Mouse (Mus musculus) lung, adult 2 months (tissue): ENCODE data around the gene Slc38a3. TPM values are rescaled to one million over a fixed set of nuclear protein-coding genes. Genes with fewer than 3 reads are reported as not detected.
A peak's percentile ranks its signal among the peaks of the same experiment; 100 is the strongest.

Experiments
- DNase-seq: peaks from one replicate; pipeline ENCODE4 v3.0.0; 2022
- H3K4me1 ChIP-seq: fragments of 200-500 bp; 2 replicates; pipeline ENCODE4 v1.6.1; 2011; ENCODE audit warnings: low read length; ENCODE audit not compliant: control insufficient read depth, insufficient read depth
- H3K4me3 ChIP-seq: fragments of 200-500 bp; replicated peaks from 2 replicates; pipeline ENCODE3; 2011; ENCODE audit warnings: low read depth, mild to moderate bottlenecking, control low read depth, low read length; ENCODE audit errors: extremely low read depth
- CTCF ChIP-seq: fragments of 200-500 bp; IDR thresholded peaks from 2 replicates; pipeline ENCODE4 v1.5.1; 2011; ENCODE audit warnings: mild to moderate bottlenecking, low read length, control low read depth; ENCODE audit not compliant: insufficient read depth
- POLR2A ChIP-seq: fragments of 200-500 bp; IDR thresholded peaks from 2 replicates; pipeline ENCODE4 v1.6.1; 2011; ENCODE audit warnings: low read depth, mild to moderate bottlenecking, control low read depth, low read length, borderline replicate concordance; ENCODE audit errors: extremely low read depth
- WGBS: fragments of 180-500 bp; shearing (Covaris S2); methylation state at CpG from one replicate; pipeline ENCODE4 v1.1.7; 2018; 5-methylcytosine and 5-hydroxymethylcytosine counted together
- polyA plus RNA-seq: library from polyadenylated mRNA; depleted of rRNA; stranded (reverse); fragments of >200 nt; gene quantifications from 2 replicates; pipeline ENCODE4 v1.2.3, GENCODE M21; 2012

Gene Slc38a3
- polyA plus RNA-seq, 1 experiment: 16.1 TPM

GRCm38 (mm10) chr9:107650708-107651481 lies 18.4 kb downstream of the Slc38a3 start:
- 52% methylated on average over 12 of the region's 12 CpGs for WGBS
- no peak for DNase-seq

GRCm38 (mm10) chr9:107650225-107650624 lies 19.1 kb downstream of the Slc38a3 start:
- no peak for DNase-seq
- Histone ChIP-seq H3K4me1 (peaks cover 3% of the 10 kb centered on the region; the same call in 1 of the 2 replicates), H3K4me3 (no peak overlapping the region)
- 71% methylated on average over 7 of the region's 7 CpGs for WGBS
- TF ChIP-seq POLR2A (no peak), CTCF (no peak)

More at GRCm38 (mm10) chr9:107650708-107651481, 18.4 kb downstream of the Slc38a3 start:
- no peak for TF ChIP-seq CTCF
- TF ChIP-seq POLR2A: no peak
- Histone ChIP-seq H3K4me3 (no peak overlapping the region), H3K4me1 (no peaks in the 10 kb centered on the region)

DNA sequence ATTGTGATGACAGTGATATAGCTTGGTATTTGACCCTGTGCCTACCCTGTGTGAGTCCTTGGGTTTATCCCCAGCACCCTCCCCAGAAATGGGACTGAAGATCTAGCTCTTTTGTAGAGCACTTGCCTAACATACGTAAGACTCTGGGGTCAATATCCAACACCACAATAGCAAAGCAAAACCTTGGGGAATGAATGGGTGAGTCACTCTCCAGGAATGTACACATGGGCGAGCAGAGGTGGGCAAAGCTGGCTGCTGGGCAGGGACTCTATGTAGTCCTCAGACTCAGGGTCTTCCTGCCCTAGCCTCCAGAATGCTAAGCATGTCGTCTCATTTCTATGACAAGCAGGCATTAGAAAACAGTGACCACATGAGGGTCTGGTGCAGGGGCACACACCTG lies 20.6 kb downstream of the Slc38a3 start:
- WGBS: 56% methylated on average over 3 of the region's 3 CpGs
- Histone ChIP-seq H3K4me1 (peaks cover 8% of the 10 kb centered on the region), H3K4me3 (no peak overlapping the region)
- DNase-seq: no peak
- TF ChIP-seq CTCF (no peak), POLR2A (no peak)

DNA sequence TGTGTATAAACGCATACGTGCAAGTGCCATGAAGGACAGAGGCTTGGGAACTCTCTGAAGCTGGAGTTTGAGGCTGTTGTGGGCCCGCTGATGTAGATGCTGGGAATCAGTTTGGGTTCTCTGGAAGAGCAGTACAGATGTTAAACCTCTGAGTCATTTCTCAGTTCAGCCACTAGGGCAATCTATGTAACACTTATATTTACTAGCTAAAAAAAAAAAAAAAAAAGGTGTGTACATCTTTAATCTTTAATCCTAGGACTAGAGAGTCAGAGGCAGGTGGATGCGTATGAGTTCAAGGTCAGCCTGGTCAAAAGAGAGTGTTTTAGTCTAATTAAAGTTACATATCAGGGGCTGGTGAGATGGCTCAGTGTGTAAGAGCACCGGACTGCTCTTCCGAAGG lies 22.4 kb downstream of the Slc38a3 start:
- 85% methylated on average over 6 of the region's 6 CpGs for WGBS
- TF ChIP-seq CTCF (no peak), POLR2A (no peak)
- peaks cover 8% of the 10 kb centered on the region for H3K4me1 ChIP-seq
- no peak overlapping the region for H3K4me3 ChIP-seq
- DNase-seq: no peak

- TF ChIP-seq POLR2A: no peak
- peak; percentile 71 for TF ChIP-seq CTCF
- WGBS: 16% methylated on average over 5 of the region's 5 CpGs
These were observed 23.8 kb downstream of the Slc38a3 start for GRCm38 (mm10) chr9:107645577-107645976.

DNA sequence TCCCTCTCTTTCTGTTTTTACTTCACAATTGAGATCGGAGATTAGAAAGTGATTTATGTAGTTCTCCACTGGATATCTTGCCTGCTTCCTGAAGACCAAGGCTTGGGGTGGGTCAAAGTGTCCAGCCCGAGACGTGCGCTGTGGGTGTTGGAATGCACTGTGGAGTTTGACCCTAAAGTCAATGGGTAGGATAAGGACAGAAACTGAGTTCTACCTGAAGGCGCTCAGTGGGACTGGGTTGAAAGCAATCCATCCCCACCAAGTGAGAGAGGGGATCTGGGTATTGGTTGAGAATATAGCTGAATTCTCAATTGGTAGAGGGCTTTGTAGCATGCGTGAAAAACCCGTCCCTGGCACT lies 24.2 kb downstream of the Slc38a3 start:
- 36% methylated on average over 7 of the region's 7 CpGs for WGBS
- TF ChIP-seq POLR2A (no peak), CTCF (no peak)
- Histone ChIP-seq H3K4me1 (peaks cover 9% of the 10 kb centered on the region), H3K4me3 (no peak overlapping the region)
- DNase-seq: no peak

More at GRCm38 (mm10) chr9:107645577-107645976, 23.8 kb downstream of the Slc38a3 start:
- Histone ChIP-seq H3K4me3 (no peak overlapping the region), H3K4me1 (peaks cover 8% of the 10 kb centered on the region)
- peak; percentile 72 for DNase-seq

DNA sequence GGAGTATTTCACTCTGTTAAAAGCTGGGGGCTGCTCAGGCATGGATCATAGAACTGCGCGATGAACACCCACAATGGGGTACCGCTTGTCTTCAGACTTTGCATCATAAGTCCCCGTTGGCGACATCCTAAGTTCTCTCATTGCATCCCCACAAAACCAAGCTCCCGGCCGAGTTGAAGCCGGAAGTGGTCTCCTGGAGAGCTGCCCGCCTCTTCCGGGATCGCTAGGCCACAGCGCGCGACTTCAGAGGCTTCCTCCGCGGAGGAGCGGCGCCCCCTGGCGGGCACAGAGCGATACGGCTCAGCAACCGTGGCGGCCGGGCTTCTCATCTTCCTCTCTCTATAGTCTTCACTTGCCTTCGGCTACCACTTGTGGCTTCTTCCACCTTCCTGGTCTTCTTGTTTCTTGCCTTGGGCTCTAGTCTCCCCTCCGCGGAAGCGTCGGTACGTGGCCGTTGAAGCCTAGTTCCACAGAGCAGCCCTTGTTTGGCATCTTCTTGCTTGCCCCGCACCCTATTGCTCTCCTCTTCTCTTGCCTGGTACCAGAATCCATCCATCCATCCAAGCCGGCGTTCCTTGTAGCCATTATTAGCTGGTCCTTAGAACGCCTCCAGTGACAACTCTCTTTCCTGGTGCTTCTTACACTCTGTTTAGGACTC lies 24.7 kb downstream of the Slc38a3 start:
- WGBS: 3% methylated on average over 35 of the region's 35 CpGs
- Histone ChIP-seq H3K4me3 (peak overlapping the region; percentile 67), H3K4me1 (peaks cover 10% of the 10 kb centered on the region)
- DNase-seq: peak; percentile 89
- peak; percentile 66 for TF ChIP-seq CTCF
- TF ChIP-seq POLR2A: peak; percentile 53; the same call in 1 of the 2 replicates

- Histone ChIP-seq H3K4me1 (peaks cover 10% of the 10 kb centered on the region), H3K4me3 (no peak overlapping the region)
- TF ChIP-seq POLR2A (no peak), CTCF (no peak)
- DNase-seq: no peak
- 92% methylated on average over 13 of the region's 13 CpGs for WGBS
These were observed 25.7 kb downstream of the Slc38a3 start for GRCm38 (mm10) chr9:107643544-107644214.

DNA sequence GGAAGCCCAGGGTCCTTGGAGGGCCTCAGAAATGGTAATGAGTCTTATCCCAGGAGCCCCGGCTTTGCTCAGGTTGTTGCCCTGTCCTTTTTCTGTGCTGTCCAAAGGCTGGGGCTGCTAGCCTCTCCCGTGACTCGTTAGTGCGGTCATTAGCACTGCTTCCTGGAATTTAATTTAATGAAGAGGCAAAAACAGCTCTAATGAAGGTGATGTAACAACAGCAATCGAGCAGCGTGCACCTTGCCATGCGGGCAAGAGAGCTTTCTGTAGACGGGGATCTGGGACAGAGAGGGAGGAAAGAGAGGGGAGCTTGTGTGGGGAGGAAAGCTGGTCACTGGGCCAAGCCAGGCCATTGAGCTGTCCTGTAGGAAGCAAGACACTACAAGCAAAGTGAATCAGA lies 27.7 kb downstream of the Slc38a3 start:
- TF ChIP-seq POLR2A (no peak), CTCF (no peak)
- 75% methylated on average over 8 of the region's 8 CpGs for WGBS
- H3K4me1 ChIP-seq: peaks cover 10% of the 10 kb centered on the region
- no peak overlapping the region for H3K4me3 ChIP-seq
- DNase-seq: no peak

GRCm38 (mm10) chr9:107640257-107640772 lies 29.0 kb downstream of the Slc38a3 start:
- WGBS: 28% methylated on average over 8 of the region's 8 CpGs
- Histone ChIP-seq H3K4me3 (no peak overlapping the region), H3K4me1 (peaks cover 15% of the 10 kb centered on the region)
- DNase-seq: no peak
- TF ChIP-seq CTCF (no peak), POLR2A (no peak)
